Mouse (Mus musculus): Measurements from ENCODE around the gene Phf12. TPM values are rescaled to one million over a fixed set of nuclear protein-coding genes. Genes with fewer than 3 reads are reported as not detected.

The Phf12 gene
- polyA plus RNA-seq, 1 experiment from 2014 or later = 17.0 TPM

GRCm38 (mm10) chr11:77978161-77978560 lies 4.4 kb upstream of the Phf12 start:
- 87% methylated on average over 6 of the region's 6 CpGs for WGBS
- no peak overlapping the region for H3K4me3 ChIP-seq
- H3K27ac ChIP-seq = no peak overlapping the region
- H3K4me1 ChIP-seq = peaks cover 25% of the 10 kb centered on the region
- H3K9me3 ChIP-seq = no peaks in the 10 kb centered on the region
- DNase-seq (ENCODE audit: extremely low spot score, low spot score) = peak; percentile 13
- no peaks in the 10 kb centered on the region; the same call in 1 of the 2 replicates for H3K36me3 ChIP-seq (replicated peaks)
- H3K27me3 ChIP-seq (ENCODE audit: poor library complexity, severe bottlenecking) = peaks cover 47% of the 10 kb centered on the region

- no peak overlapping the region for H3K4me3 ChIP-seq
- peak; percentile 12 for DNase-seq (ENCODE audit: extremely low spot score, low spot score)
- H3K36me3 ChIP-seq (replicated peaks) = no peaks in the 10 kb centered on the region; the same call in 1 of the 2 replicates
- H3K27ac ChIP-seq = no peak overlapping the region
- WGBS = 87% methylated on average over 8 of the region's 8 CpGs
- H3K9me3 ChIP-seq = no peaks in the 10 kb centered on the region
- peaks cover 19% of the 10 kb centered on the region for H3K4me1 ChIP-seq
- peaks cover 38% of the 10 kb centered on the region for H3K27me3 ChIP-seq (ENCODE audit: poor library complexity, severe bottlenecking)
These were observed 3.2 kb upstream of the Phf12 start for GRCm38 (mm10) chr11:77979221-77979809.

- Histone ChIP-seq H3K9me3 (no peaks in the 10 kb centered on the region), H3K27ac (no peak overlapping the region), H3K36me3 (replicated peaks) (peaks cover 6% of the 10 kb centered on the region), H3K27me3 (ENCODE audit: poor library complexity, severe bottlenecking) (peaks cover 27% of the 10 kb centered on the region; the same call in 1 of the 2 replicates), H3K4me3 (no peak overlapping the region), H3K4me1 (peaks cover 30% of the 10 kb centered on the region)
- DNase-seq (ENCODE audit: extremely low spot score, low spot score) = peak; percentile 52
- 33% methylated on average over 11 of the region's 11 CpGs for WGBS
These were observed 2.0 kb upstream of the Phf12 start for GRCm38 (mm10) chr11:77980281-77981204.

- Histone ChIP-seq H3K36me3 (replicated peaks) (peaks cover 18% of the 10 kb centered on the region), H3K4me3 (peak overlapping the region; percentile 100), H3K4me1 (peaks cover 28% of the 10 kb centered on the region), H3K27ac (peak overlapping the region; percentile 97), H3K9me3 (no peaks in the 10 kb centered on the region), H3K27me3 (ENCODE audit: poor library complexity, severe bottlenecking) (peaks cover 15% of the 10 kb centered on the region; the same call in 1 of the 2 replicates)
- peak; percentile 94 for DNase-seq (ENCODE audit: extremely low spot score, low spot score)
- WGBS = under 1% methylated on average over 29 of the region's 29 CpGs
These were observed 729 bp upstream of the Phf12 start for GRCm38 (mm10) chr11:77981609-77982440.

- peak overlapping the region; percentile 100 for H3K4me3 ChIP-seq
- peaks cover 34% of the 10 kb centered on the region for H3K36me3 ChIP-seq (replicated peaks)
- H3K4me1 ChIP-seq = peaks cover 28% of the 10 kb centered on the region
- under 1% methylated on average over 32 of the region's 32 CpGs for whole genome bisulfite sequencing
- H3K27me3 ChIP-seq (ENCODE audit: poor library complexity, severe bottlenecking) = no peaks in the 10 kb centered on the region
- H3K27ac ChIP-seq = peak overlapping the region; percentile 97
- DNase-seq (ENCODE audit: extremely low spot score, low spot score) = peak; percentile 67
- H3K9me3 ChIP-seq = no peaks in the 10 kb centered on the region
These were observed 810 bp downstream of the Phf12 start for GRCm38 (mm10) chr11:77983191-77983936.

- H3K36me3 ChIP-seq (replicated peaks) = peaks cover 42% of the 10 kb centered on the region
- peak overlapping the region; percentile 97 for H3K27ac ChIP-seq
- no peaks in the 10 kb centered on the region for H3K9me3 ChIP-seq
- 1% methylated on average over 63 of the region's 63 CpGs for WGBS
- no peaks in the 10 kb centered on the region for H3K27me3 ChIP-seq (ENCODE audit: poor library complexity, severe bottlenecking)
- H3K4me1 ChIP-seq = peaks cover 28% of the 10 kb centered on the region
- peak overlapping the region; percentile 100 for H3K4me3 ChIP-seq
- DNase-seq (ENCODE audit: extremely low spot score, low spot score) = peak; percentile 82
These were observed 1.6 kb downstream of the Phf12 start for GRCm38 (mm10) chr11:77983937-77984835.

GRCm38 (mm10) chr11:77984836-77985231 lies 2.3 kb downstream of the Phf12 start:
- DNase-seq (ENCODE audit: extremely low spot score, low spot score) = peak; percentile 66
- Histone ChIP-seq H3K27me3 (ENCODE audit: poor library complexity, severe bottlenecking) (no peaks in the 10 kb centered on the region), H3K4me3 (peak overlapping the region; percentile 100), H3K36me3 (replicated peaks) (peaks cover 49% of the 10 kb centered on the region), H3K4me1 (peaks cover 28% of the 10 kb centered on the region), H3K27ac (peak overlapping the region; percentile 97), H3K9me3 (no peaks in the 10 kb centered on the region)
- WGBS = 0% methylated on average over 13 of the region's 13 CpGs

GRCm38 (mm10) chr11:77985541-77986065 lies 3.0 kb downstream of the Phf12 start:
- WGBS = 78% methylated on average over 3 of the region's 3 CpGs
- Histone ChIP-seq H3K4me3 (peak overlapping the region; percentile 100), H3K36me3 (replicated peaks) (peaks cover 56% of the 10 kb centered on the region), H3K27me3 (ENCODE audit: poor library complexity, severe bottlenecking) (no peaks in the 10 kb centered on the region), H3K27ac (peak overlapping the region; percentile 97), H3K9me3 (no peaks in the 10 kb centered on the region), H3K4me1 (peaks cover 25% of the 10 kb centered on the region)
- no peak for DNase-seq (ENCODE audit: extremely low spot score, low spot score)

- H3K27me3 ChIP-seq (ENCODE audit: poor library complexity, severe bottlenecking) = no peaks in the 10 kb centered on the region
- H3K36me3 ChIP-seq (replicated peaks) = peaks cover 91% of the 10 kb centered on the region
- 93% methylated on average over 13 of the region's 13 CpGs for WGBS
These were observed 6.6 kb downstream of the Phf12 start for GRCm38 (mm10) chr11:77989071-77989690.

GRCm38 (mm10) chr11:77995556-77995955 lies 13.0 kb downstream of the Phf12 start:
- DNase-seq (ENCODE audit: extremely low spot score, low spot score) = no peak
- peaks cover 92% of the 10 kb centered on the region for H3K36me3 ChIP-seq (replicated peaks)
- H3K4me1 ChIP-seq = no peaks in the 10 kb centered on the region
- no peak overlapping the region for H3K4me3 ChIP-seq
- H3K27me3 ChIP-seq (ENCODE audit: poor library complexity, severe bottlenecking) = no peaks in the 10 kb centered on the region
- WGBS = 79% methylated on average over 1 of the region's 1 CpGs
- H3K9me3 ChIP-seq = no peaks in the 10 kb centered on the region
- no peak overlapping the region for H3K27ac ChIP-seq

More at GRCm38 (mm10) chr11:77989071-77989690, 6.6 kb downstream of the Phf12 start:
- no peak for DNase-seq (ENCODE audit: extremely low spot score, low spot score)
- Histone ChIP-seq H3K4me1 (peaks cover 16% of the 10 kb centered on the region), H3K4me3 (no peak overlapping the region), H3K9me3 (no peaks in the 10 kb centered on the region), H3K27ac (no peak overlapping the region)

Measured in forebrain, embryonic 10.5 days (tissue).